Mouse (Mus musculus) subcutaneous adipose tissue, adult 2 months (tissue): ENCODE measurements around the gene Hdlbp. TPM values are rescaled to one million over a fixed set of nuclear protein-coding genes. Genes with fewer than 3 reads are reported as not detected.

ENCODE experiments used
- polyA plus RNA-seq: library from polyadenylated mRNA; depleted of rRNA; stranded (reverse); fragments of >200 nt; gene quantifications from 2 replicates; pipeline ENCODE4 v1.2.3, GENCODE M21; 2012; ENCODE audit warnings: low replicate concordance; rRNA removed

Hdlbp gene
- 103 and 124 TPM in 2 replicates for polyA plus RNA-seq

GRCm38 (mm10) chr1:93478586-93479475 is at the start of gene Hdlbp:
Gene Hdlbp (minus strand): TSS chr1:93478815.

DNA sequence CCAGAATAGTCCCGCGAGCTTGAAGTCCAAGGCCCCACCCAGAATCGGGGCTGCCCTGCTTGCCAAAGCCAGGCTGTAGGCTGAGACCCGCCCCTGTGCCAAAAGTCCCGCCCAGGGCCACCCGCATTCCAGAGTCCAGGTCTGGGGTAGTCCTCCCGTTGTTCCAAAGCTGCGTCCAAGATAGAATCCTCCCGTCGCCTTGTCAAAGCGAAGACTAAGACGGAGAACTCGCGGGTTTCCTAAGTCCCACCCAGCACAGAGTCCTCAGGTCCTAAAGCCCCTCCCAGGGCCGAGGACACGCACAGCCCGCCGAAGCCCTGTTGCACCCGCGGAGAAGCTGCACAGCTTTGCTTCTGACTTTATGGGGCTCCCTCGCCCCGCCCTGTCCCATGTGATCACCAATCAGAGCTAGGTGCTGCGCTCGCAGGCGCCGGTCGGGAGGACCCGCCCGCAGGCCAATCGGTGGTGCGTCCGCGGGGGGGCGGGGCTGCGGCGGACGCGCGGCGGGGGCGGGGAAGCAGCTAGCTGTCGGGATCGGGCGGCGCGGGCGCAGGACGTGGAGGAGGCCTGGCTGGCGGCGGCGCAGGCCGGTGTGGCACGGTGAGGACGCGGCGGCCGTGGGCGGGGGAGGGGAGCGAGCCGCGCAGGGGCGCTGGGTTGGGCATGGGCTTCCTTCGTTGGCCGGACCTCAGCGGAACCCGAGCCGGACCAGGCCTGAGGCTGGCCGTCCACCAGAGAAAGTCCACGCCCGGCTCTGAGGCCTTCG is 33.2 kb upstream of the Hdlbp start, which contains the start of gene Farp2:
Farp2 (plus strand) TSS at position 495 of the 766 bp plus-strand sequence.

DNA sequence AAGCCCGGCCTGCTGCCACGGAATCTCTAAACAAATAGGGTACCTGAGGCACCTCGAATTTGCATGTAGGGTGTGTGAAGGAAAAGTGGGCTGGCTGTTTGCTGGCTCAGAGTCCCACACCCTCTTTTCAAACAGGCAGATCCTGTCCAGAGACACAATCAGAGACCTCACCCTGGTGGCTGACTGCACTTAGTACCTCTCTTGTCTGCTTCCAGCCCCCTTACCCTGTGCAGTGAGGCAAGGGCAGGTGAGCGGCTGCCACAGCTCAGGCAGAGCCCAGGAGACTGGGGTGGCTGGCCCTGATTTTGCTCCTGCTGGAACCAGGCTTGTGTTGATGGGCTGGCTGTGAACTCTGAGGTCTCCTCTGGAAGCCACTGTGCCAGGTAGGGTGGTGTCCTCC is 105.0 kb downstream of the Hdlbp start, which contains the start of gene Ano7:
Ano7 (plus strand) TSS at position 266 of the 400 bp plus-strand sequence.

Other genes starting within 250 kb of the Hdlbp start
- gene Sned1, start 243.0 kb downstream of the Hdlbp start, polyA plus RNA-seq = 15.1 and 63.4 TPM in 2 replicates
- gene Mterf4, start 172.9 kb downstream of the Hdlbp start, polyA plus RNA-seq = 13.0 and 14.8 TPM in 2 replicates
- 4.0 and 4.9 TPM in 2 replicates for gene Ppp1r7, start 136.0 kb downstream of the Hdlbp start, polyA plus RNA-seq
- gene Pask, start 135.3 kb downstream of the Hdlbp start, polyA plus RNA-seq = 2.4 and 5.8 TPM in 2 replicates
- 0.50 TPM in 1 of 2 replicates, not detected in the other for gene Ano7, start 104.9 kb downstream of the Hdlbp start, polyA plus RNA-seq
- gene Farp2, start 33.3 kb upstream of the Hdlbp start, polyA plus RNA-seq = 6.3 and 9.8 TPM in 2 replicates
- gene Stk25, start 179.8 kb upstream of the Hdlbp start, polyA plus RNA-seq = 170 and 200 TPM in 2 replicates
- 49.6 and 128 TPM in 2 replicates for gene Bok, start 206.8 kb upstream of the Hdlbp start, polyA plus RNA-seq